Mouse (Mus musculus) erythroblast, adult 5-6 weeks (primary cell): ENCODE results near the gene Asl. TPM values are rescaled to one million over a fixed set of nuclear protein-coding genes. Genes with fewer than 3 reads are reported as not detected.
"Not testable (repeated sequence)": the region's sequence is repeated elsewhere in the genome, so short reads cannot be mapped to it uniquely, and the experiment has no call there.

Experiments used
- ATAC-seq: replicated peaks from 2 replicates; pipeline ENCODE4 v1.8.0; 2016; ENCODE audit warnings: moderate number of reproducible peaks, mild to moderate bottlenecking, moderate TSS enrichment, inconsistent platforms; ENCODE audit not compliant: poor library complexity, low FRiP score, severe bottlenecking
- total RNA-seq, 2 experiments: library from RNA; stranded (forward) in 1 of 2; stranded (reverse) in 1 of 2; fragments of 150-400 nt in 1 of 2; fragments of 200-764, 138-1000 nt in 1 of 2; gene quantifications; 2 replicates each; pipeline versions ENCODE4 v1.2.3 to v1.2.4; 2015 to 2017; ENCODE audit warnings: low replicate concordance in 2 of 2

The Asl gene
- total RNA-seq, 2 experiments from 2014 or later: 1.9 to 2.0 TPM

DNA sequence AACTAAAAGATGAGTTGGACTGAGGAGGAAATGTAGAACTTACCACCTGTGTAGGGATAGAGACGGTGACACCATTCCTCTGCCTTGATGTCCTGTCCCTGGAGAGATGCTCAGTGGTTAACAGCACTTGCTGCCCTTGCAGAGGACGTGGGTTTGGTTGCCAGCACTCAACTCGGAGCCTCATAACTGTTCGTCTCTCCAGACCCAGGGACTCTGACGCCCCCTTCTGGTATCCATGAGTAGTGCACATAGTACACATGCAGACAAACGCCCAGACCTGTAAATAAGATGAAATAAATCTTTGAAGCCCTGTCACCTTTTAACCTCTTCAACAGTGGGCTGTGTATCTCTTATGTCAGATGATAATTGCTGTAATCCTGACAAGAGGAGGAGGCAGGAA is 18.0 kb upstream of the Asl start:
- ATAC-seq: no peak; the same call in 1 of the 2 replicates

DNA sequence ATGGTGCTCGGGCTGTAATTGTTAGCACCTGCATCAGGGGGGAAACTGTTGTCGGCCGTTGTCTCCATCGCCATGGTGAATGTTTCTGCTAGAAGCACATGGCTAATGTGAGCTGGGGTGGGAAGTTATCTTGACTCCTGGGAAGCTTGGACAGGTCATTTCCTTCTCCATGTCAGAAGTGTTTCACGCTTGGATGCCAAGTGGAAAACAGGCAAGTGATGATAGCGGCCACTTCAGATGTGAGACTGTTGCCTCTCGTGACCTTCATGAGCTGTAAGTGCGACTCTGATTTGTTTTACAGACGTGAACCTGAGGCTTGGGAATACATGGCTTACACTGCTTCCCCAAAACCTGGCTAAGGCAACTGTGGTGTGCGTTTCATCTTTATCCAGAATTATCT is 17.5 kb upstream of the Asl start:
- no peak for ATAC-seq

DNA sequence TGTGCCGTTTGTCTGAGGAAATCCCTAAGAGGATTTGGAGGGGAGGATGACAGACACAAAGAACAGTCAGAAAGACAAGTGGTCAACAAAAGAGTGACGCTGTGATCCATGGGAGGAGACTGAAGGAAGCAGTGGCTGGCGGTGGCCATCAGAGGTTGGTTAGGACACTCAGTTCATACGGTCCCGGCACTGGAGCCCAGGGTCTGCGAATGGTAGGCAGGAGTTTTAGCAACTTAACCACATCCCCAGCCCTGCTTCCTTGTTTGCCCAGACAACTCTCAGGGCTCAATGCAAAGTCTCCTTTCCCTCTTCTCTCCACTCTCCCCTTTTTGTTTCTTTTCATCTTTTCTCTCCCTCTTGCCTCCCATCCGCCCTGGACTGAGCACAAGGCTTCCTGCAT is 17.1 kb upstream of the Asl start:
- ATAC-seq: no peak

DNA sequence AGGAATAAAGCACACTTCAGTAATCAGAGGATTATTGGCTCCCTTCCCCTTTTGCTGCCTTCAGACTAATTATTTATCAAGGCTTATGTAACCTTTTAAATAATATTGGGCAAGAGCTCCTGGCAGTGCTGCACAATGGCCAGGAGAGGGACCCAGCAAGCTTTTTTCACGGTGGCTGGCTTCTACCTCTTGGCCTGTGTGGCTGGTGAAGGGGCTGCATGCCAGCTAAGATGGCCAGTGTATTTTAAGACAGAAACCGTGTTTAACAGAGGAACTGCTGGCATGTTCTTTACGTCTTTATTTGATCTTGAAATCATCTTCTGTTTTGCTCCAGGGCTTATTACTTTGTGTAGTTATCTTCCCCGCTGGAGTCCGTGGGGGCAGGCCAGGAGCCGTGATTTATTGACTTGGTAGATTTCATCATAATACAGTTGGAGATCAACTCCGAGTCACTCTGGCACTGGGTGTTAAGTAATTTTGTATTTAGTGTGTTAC is 15.2 kb upstream of the Asl start:
- ATAC-seq: no peak

DNA sequence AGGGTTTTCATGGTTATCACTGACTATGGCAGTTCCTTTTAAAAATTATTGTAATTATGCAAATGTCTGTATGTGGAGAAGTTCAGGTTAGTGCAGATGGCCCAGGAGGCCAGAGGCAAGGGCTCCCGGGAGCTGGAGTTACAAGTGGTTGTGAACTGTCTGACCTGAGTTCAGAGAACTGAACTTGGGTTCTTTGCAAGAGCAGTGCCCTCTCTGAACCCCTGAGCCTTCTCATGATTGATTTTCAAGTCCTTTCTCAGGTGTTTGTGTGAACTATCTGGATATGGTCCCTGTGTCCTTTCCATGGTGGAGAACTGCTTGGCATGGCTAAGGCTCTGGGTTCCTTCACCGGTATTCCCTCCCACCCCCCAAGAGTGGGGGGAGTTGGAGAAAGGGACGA is 14.7 kb upstream of the Asl start:
- ATAC-seq: no peak

DNA sequence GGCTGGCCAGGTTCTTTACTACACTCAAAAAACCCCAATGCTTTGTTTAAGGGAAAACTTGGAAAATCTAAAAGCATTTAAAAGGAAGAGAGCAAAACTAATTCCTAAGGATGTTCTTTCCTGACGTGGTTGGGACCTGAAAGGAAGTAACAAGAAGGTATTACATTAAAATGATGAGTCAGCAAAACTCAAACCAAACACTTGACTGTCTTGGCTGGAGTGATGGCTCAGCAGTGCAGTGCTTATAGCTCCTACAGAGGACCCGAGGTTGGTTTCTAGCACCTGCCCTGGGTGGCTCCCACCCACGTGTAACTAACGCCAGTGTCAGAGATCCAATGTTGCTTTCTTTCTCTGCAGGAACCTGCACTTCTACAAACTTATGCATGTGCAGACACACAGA is 12.2 kb upstream of the Asl start:
- no peak for ATAC-seq

DNA sequence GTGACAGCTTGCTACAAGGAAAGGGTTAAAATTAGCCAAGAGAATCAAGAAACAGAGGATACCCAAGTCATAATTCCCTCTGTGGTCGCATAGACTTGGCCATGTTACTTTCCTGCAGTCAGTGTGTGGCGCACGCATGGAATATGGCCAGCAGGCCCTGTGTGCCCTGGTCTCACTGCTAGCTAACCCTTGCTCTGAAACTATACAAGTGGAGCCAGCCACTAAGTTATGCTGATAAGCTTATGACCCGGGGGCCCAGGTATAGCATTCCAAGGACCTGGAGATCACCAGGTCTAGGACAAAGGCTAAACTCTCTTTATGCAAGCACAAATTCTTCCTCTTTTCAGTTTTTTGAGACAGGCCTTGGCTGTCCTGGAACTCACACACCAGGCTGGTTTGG is 11.8 kb upstream of the Asl start:
- no peak for ATAC-seq

DNA sequence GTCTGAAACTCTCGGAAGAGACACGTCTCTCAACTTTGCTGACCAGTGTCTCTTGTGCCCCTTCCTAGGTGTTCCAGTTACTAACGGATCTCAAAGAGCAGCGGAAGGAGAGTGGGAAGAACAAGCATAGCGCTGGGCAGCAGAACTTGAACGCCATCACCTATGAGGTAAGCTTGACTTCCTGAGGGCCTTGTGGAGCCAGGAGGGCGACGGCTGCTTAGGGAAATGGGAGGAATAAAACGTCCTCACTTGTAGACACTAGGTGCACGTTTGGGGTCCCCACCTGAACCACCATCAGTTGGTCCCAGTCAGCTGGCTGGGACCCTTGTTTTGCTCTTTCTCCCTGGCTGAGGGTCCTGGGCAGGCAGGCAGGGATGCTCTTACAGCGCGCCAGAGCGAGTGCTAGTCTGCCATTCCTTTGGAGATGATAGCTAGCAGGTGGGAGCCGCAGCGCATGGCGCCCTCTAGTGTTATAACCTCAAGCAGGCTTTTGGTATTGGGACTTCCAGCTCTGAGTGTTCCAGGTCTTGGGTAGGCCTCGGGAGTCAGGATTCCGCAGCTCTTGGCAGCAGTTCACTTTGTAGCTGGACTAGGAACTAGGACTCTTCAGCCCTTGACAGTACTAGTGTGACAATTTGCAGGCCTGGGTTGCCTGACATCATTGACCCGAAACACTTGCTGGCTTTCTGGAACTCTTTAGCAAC is 8.9 kb upstream of the Asl start:
- peak; percentile 79 for ATAC-seq

DNA sequence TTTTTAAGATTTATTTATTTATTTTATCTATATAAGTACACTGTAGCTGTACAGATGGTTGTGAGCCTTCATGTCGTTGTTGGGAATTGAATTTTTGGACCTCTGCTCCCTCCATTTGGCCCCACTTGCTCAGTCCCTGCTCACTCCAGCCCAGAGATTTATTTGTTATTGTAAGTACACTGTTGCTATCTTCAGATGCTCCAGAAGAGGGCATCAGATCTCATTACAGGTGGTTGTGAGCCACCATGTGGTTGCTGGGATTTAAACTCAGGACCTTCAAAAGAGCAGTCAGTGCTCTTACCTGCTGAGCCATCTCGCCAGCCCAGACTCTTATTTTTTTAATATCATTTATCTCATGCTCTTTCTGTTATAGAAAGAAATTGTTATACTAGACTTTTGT is 7.3 kb upstream of the Asl start:
- not testable (repeated sequence) for ATAC-seq

DNA sequence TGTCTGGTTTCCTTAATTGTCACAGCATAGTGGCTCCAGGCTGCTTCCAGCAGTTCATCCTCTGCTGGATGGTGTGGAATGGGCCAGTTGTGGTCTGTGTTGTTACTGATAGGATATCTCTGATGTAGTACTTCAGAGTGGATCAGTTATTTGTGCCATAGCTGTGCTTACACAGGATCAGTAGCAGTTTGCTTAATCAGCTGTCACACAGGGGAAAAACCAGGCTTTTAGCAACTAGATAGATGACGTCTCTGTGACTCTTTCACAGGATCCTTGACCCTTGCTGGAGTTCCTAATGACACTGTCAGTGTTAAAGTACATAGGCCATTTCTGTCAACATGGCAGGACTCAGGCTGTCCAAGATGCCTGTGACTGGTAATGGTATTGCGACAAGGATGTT is 4.8 kb upstream of the Asl start:
- ATAC-seq: no peak

DNA sequence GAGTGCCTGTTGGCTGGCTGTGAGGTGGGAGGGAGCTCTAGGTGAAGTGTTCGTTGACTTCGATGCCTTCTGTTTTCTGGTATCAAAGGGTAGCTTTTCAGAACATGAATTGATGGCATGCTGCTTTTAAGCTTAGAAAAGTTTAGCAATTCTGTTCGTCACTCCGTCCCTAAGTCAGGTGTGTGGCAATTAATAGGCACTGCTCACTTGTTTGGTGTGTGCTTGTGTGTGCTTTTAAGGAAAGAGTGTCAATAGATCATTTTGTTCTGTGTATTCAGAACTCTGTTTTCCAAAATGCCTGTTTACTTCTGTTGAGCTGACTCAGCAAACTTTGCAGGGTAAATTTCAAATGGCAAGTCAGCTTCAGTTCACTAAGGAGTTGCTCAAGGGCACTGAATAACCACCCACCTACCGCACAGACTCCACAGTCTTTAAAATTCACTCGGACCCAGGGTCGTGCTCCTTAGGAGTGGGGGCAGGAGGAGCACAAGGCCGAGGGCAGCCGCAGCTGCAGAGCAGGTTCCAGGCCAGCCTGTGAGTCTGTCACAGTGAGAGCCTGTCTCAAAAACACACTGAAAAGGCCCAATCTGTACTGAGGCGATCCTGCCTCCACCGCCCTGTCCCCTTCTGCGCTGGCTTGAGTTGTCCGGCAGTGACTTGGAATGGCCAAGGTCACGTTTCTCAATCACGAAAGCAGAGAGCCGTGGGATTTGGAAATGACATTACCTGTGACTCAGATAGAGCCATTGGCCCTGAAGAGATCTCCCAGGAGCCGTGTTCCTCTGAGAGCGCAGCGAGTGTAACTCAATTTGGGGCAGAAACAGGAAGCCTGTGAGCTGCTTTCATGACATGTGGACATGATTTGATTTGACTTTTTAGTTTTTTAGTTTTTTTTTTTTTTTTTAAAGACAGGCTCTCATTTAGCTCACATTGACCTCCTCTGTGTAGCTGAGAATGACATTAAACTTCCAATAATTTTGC is 2.7 kb upstream of the Asl start:
- no peak for ATAC-seq

DNA sequence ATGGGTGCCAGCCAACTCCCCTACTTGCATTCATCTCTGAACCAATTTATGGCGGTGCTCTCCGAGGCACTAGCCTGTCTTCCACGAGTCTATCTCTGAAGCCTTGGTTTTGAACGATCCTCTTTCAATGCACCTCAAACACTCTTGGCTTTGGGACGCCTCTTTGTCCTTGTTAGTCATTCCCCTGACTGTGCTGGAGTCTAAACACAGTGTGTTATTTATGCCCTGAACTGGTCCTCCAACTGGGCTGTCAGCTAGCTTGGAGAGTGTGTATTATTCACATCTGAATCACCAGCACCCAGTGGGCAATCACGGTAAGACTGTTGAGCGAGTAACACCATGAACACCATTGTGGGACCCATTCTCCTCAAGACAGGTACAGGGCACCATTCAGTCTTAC is 1.4 kb downstream of the Asl start:
- no peak for ATAC-seq

DNA sequence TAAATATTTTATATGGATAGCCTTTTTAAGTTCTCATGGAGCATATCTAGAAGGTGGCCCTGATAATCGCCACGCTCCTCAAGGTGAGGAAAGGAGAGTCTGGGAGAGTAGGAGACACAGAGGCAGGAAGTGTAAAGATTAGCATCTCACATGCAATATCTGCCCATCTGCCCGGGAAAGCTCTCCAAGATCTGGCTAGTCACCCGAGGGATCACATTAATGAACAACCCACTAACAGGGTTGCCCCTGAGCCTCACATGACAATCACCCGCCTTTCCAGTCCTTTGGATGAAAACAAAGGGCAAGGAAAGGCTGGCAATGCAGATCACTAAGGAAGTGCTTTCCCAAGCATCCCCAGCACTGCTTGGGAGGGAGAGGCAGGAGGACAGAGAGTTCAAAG is 1.9 kb downstream of the Asl start:
- no peak for ATAC-seq

DNA sequence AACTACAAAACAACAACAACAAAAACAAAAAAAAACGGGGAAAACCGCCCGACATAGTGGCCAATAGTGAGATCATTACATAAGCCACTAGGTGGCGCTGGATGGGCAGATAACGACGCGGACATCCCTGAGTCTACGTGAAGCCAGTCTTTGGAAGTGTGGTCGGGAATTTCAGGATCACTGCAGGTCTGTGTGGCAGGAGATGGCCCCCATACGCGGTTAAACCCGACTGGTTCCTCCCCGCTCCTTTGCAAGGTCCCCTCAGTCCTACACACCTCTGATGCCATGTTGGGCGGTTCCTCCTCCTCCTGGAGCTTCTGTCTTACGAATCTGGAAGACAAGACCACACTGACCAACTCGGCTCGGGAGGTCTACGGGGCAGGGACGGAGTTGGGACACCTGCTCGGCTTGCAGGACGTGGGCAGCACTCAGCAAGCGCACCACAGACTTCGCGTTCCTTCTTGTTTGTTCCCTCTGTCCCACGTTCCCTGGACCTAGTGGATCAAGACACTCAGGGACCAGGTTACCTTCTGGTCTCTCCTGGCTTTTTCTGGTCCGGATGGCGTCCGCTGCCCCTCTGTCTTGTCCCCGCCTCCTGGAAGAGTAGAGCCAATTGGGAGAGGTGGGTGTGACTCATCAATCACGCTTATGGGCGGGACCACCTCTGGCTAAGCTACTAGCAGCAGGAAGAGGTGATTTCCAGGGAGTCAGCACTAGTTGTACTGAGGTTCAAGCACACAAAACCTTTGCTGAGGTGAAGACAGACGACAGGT is 5.1 kb downstream of the Asl start:
- ATAC-seq: peak; percentile 90

DNA sequence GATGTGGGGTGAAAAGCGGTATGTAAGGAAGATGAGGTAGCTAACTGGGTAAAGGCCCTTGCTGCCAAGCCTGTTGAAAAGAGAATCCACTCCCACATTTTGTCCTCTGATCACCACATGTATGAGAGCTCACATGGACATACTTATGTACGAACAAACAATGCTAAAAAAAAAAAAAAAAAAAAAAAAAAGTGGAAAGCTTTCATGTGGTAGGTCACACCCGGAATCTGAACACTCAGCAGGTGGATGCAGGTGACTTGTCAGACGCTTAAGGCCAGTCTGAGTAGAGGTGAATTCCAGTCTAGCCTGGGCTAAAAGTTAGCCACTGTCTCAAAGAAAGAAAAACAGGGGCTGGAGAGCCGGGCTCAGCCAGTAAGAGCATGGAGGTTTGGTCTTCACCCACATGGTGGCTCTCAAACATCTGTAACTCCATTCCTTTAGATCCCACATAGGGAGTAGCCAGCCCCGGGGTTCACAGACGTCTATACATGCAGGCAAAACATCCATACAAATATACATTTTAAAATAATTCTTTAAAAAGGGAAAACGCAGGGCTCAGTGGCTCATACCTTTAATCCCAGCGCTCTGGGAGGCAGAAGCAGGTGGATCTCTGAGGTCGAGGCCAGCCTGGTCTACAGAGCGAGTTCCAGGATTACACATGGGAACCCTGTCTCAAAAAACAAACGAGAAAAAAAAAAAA is 5.8 kb downstream of the Asl start:
- ATAC-seq: no peak

DNA sequence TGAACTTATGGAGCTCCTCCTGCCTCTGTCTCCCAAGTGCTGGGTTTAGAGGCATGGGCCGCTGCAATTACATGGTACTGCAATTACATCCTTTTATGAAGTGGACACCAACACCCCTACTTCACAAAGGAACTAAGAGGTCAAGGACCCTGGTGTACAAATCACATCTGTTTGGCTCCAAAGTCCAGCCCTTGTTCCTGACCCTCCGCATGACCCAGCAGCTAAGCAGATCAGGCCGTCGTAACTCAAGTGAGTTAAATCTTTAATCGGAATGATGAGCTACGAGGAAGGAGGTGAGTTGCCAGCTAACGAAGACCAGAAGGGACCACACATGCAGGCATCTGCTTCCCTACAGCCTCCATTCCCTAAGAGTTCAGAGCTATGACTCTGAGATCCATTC is 6.7 kb downstream of the Asl start:
- ATAC-seq: no peak

DNA sequence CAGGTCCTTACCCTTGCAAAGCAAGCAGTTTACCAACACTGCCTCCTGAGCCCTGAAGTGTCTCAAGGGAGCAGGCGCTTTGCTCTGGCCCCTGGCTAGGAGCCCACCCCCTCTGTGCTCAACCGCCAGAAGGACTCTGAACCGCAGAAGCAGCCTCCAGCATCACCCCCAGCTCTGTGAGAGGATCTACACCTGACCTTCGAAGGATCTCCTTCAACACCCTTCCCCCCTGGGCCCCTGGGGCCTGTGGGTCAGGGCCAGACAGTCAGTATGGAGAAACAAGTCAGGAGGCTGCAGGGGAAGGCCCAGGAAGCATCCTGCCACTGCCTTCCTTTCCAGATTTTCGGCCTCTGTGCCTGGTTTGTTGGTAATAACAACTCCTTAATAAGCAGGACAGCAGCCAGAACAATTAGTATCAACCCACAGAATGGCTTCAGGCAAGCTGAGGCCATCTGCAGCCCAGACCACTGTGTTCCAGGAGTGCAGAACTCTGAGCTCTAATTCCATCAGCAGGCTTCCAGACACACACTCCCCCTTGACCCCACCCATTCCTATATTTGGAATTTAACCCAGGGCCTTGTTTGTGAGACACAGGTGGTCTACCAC is 7.6 kb downstream of the Asl start:
- ATAC-seq: no peak

DNA sequence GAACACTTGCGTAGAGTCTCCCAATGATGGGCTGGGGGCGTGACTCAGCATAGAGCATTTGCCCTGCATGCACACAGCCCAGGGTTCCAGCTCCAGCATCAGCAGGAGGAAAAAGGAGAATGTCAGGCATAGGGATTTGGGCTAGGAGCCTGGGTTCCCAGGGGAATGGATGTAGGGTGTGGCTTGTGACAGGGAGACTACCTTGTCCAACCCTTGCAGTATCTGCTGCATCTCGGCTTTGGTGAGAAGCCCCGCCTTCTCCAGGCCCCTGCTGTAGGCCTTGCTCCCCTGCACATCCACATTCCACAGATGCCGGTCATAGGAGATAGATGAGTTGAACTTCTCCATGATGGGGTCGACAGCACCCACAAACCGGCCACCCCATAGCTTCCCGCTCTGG is 9.6 kb downstream of the Asl start:
- no peak for ATAC-seq

DNA sequence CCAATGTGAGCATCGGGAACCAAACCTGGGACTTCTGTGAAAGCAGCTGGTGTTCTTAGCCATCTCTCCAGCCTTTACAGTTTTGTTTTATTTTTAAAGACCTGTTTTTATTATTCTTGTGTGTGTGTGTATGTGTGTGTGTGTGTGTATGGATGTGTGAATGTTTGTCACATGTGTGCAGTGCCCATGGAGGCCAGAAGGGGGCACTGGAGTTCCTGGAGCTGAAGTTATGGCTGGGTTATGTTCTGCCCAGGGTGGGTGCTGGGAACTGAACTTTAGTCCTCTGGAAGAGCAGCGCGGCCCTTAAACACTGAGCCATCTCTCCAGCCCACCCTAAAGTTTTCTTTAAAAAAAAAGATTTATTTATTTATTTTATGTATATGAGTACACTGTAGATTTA is 13.9 kb downstream of the Asl start:
- no peak for ATAC-seq
